Mouse (Mus musculus): ENCODE data around the gene Gm9964. TPM values are rescaled to one million over a fixed set of nuclear protein-coding genes. Genes with fewer than 3 reads are reported as not detected.
A peak's percentile ranks its signal among the peaks of the same experiment; 100 is the strongest.
"Not testable (repeated sequence)": the region's sequence is repeated elsewhere in the genome, so short reads cannot be mapped to it uniquely, and the experiment has no call there.

The Gm9964 gene
- polyA plus RNA-seq, 1 experiment from 2014 or later = 0.21 TPM

DNA sequence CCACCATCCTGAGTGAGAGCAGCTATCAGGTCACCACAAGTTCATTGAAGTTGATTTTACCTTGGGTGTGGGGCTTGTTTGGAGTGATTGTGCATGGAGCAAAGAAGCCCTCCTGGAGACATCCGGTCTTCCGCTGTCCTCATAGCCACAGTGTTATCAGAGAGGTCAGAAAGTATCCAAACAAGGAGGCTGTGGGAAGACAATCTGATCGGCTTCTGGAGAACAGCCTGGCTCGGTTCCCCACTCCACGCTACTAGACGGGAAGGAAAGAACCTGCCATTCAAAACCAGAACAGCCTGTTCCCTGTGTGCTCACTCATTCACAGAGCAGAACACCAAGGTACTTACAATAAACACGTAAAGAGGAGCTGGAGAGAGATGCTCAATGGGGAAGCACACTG lies 23.1 kb upstream of the Gm9964 start:
- no peaks in the 10 kb centered on the region for H3K9me3 ChIP-seq
- no peak for ATAC-seq (ENCODE audit: borderline replicate concordance, extremely low read depth, low FRiP score, low TSS enrichment)
- no peak overlapping the region for H3K27ac ChIP-seq
- 22% methylated on average over 7 of the region's 7 CpGs for WGBS
- no peak overlapping the region for H3K4me3 ChIP-seq
- 0 out of 2 replicates have a peak, but pooled peaks cover 4% of the 10 kb centered on the region for H3K4me1 ChIP-seq
- no peak overlapping the region for H3K9ac ChIP-seq
- no peaks in the 10 kb centered on the region for H3K27me3 ChIP-seq
- no peak overlapping the region for H3K4me2 ChIP-seq
- H3K36me3 ChIP-seq = no peaks in the 10 kb centered on the region

DNA sequence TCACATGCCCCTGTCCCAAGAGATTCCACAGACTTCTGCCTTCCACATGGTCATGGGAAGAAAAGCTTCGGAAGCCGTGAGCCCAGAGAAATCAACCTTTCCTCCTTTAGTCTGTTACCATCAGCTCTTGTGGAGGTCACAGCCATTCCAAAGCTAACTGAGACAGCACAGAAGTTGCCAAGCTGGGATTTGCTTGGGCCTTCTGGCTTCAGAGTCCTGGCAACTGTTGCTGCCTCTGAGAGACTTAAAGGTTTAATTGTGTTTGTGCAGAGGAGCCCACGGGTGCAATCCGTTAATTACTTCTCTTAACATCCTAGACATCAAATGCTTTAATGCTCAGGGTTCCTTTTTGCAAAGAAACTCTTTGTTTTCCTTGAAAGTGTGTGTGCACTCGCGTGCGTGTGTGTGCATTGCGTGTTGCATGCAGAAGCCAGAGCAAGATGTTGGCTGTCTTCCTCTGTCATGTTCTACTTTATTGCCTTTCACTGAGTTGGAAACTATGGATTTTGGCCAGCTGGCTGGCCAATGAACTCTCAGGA lies 20.2 kb upstream of the Gm9964 start:
- Histone ChIP-seq H3K9ac (no peak overlapping the region), H3K27me3 (no peaks in the 10 kb centered on the region), H3K4me2 (no peak overlapping the region), H3K27ac (no peak overlapping the region), H3K36me3 (no peaks in the 10 kb centered on the region), H3K4me1 (0 out of 2 replicates have a peak, but pooled peaks cover 4% of the 10 kb centered on the region), H3K9me3 (no peaks in the 10 kb centered on the region), H3K4me3 (no peak overlapping the region)
- WGBS = 84% methylated on average over 8 of the region's 8 CpGs
- no peak for ATAC-seq (ENCODE audit: borderline replicate concordance, extremely low read depth, low FRiP score, low TSS enrichment)

DNA sequence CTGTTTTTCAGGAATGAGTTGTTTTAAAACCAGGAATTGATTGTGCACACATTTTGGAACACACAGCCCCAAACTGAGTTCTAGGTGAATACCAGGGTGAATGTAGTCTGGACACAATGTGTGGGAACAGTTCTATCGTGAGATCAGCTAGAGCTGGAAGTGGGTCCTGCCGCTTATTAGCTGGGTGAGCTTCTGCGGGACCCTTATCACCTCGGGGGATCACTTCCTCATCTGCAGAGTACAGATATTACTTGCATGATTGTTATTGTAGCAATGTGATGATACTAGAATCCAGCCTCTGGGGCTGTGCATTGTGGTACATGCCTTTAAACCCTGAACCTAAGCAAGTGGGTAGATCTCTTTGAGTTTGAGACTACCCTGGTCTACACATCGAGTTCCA lies 13.8 kb upstream of the Gm9964 start:
- 65% methylated on average over 5 of the region's 5 CpGs for WGBS
- H3K36me3 ChIP-seq = no peaks in the 10 kb centered on the region
- ATAC-seq (ENCODE audit: borderline replicate concordance, extremely low read depth, low FRiP score, low TSS enrichment) = no peak
- H3K27ac ChIP-seq = no peak overlapping the region
- no peaks in the 10 kb centered on the region for H3K27me3 ChIP-seq
- H3K9me3 ChIP-seq = no peaks in the 10 kb centered on the region
- H3K4me2 ChIP-seq = no peak overlapping the region
- H3K4me3 ChIP-seq = no peak overlapping the region
- no peak overlapping the region for H3K9ac ChIP-seq
- H3K4me1 ChIP-seq = peaks cover 31% of the 10 kb centered on the region

DNA sequence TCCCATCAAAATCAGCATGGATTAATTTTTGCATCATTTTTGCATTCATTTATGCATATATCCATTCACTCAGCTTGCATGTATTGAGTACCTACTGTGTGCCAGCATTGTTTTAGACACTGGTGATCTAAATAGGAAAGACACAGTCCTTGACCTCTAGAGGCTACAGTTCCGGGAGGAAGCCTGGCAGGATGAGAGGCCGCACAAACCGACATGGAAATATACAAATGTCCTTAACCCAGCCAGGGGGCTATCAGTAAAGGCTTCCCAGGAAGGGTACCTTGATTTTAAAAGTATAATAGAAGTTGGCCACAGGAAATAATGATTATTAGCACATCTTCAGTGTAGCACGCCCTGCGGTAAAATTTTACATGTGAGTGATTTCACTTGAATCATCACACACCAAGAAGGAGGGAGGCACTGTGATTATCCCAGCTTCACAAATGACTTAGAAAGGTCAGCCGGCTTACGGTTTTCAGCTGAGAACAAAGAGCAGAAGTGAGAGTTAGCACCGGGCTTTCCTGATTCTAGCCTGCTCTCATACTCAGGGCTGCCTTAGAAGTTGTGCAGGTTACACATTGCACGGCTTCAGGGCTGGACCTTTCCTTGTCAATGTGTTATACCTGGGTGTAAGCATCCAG lies 11.0 kb upstream of the Gm9964 start:
- Histone ChIP-seq H3K36me3 (no peaks in the 10 kb centered on the region), H3K4me3 (no peak overlapping the region), H3K27ac (peak overlapping the region; percentile 89), H3K27me3 (no peaks in the 10 kb centered on the region), H3K4me1 (peaks cover 31% of the 10 kb centered on the region), H3K4me2 (peak overlapping the region; percentile 19; the same call in 1 of the 2 replicates), H3K9ac (no peak overlapping the region), H3K9me3 (no peaks in the 10 kb centered on the region)
- WGBS = 37% methylated on average over 9 of the region's 9 CpGs
- no peak for ATAC-seq (ENCODE audit: borderline replicate concordance, extremely low read depth, low FRiP score, low TSS enrichment)

DNA sequence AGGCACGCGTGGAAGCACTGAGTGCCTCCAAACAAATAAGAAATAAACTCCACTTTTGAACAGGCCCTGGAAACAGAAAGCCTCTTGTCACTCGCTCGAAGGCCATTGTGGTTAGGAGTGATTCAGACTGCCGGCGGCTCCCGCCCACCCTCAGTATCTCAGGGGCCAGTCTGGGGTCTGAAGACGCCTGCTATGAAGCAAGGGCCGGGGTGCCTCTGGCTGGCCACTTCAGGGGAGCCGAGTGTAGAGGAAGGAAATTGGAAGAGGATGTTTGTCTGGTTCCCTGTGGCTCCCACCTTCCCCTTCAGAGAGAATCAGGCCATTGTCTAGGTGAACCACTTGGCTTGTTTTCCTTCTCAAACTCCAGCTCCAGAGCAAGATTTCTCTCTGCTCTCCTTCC lies 10.3 kb upstream of the Gm9964 start:
- Histone ChIP-seq H3K36me3 (no peaks in the 10 kb centered on the region), H3K4me2 (peak overlapping the region; percentile 19), H3K9me3 (no peaks in the 10 kb centered on the region), H3K27me3 (no peaks in the 10 kb centered on the region), H3K4me3 (no peak overlapping the region), H3K27ac (peak overlapping the region; percentile 89), H3K9ac (no peak overlapping the region), H3K4me1 (peaks cover 31% of the 10 kb centered on the region)
- ATAC-seq (ENCODE audit: borderline replicate concordance, extremely low read depth, low FRiP score, low TSS enrichment) = peak; percentile 77
- 12% methylated on average over 10 of the region's 10 CpGs for WGBS

DNA sequence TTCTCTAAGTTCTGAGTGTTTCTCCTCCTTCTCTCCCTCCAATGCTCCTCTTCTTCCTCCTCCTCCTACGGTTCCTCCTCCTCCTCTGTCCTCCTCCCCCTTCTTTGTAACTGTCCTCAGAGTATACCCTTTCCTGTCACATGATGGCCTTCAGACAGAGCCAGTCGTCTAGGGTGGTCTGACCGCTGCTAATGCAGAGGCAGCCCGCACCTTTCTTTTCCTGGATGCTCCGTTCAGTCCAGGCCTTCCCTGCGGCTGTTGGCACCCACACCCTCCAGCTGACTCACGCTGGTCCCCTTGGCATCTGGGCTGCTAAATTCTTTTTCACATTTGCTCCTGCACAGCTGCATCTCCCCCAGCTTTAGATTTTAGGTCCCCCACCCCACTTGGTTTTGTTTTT lies 9.8 kb upstream of the Gm9964 start:
- Histone ChIP-seq H3K9me3 (no peaks in the 10 kb centered on the region), H3K27me3 (no peaks in the 10 kb centered on the region), H3K9ac (no peak overlapping the region), H3K4me3 (no peak overlapping the region), H3K27ac (peak overlapping the region; percentile 89), H3K36me3 (no peaks in the 10 kb centered on the region), H3K4me1 (peaks cover 31% of the 10 kb centered on the region), H3K4me2 (peak overlapping the region; percentile 19)
- 13% methylated on average over 7 of the region's 7 CpGs for WGBS
- peak; percentile 75 for ATAC-seq (ENCODE audit: borderline replicate concordance, extremely low read depth, low FRiP score, low TSS enrichment)

DNA sequence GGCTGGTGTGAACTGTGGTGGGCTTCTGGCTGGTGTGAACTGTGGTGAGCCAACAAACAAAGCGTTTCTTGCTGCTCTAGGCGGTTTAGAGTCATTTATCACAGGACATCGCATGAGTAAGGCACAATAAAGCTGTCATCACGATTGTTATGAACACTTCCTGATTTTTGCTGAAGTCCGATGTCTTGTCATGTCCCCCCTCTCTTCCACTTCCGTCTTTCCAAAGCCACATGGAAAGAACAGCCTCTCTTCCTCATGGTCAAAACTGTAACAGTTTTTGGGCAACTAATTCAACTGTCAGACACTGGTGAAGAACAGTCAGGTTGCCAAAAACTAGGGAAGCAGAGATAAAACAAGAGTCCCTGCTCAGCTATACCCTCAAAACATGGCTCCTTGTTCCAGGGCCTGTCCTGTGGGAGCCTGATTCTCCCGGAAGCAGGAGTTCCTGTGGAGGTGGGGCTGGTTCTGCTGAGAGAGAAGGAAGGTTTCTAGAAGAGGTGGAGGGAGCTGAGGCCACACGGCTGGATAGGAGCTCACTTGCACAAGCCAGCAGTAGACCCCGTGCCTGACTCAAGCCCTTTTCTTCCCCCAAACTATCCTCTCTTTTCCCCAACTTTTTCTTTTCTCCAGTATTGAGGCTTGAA lies 9.1 kb upstream of the Gm9964 start:
- H3K4me3 ChIP-seq = no peak overlapping the region
- peak overlapping the region; percentile 89 for H3K27ac ChIP-seq
- ATAC-seq (ENCODE audit: borderline replicate concordance, extremely low read depth, low FRiP score, low TSS enrichment) = no peak
- H3K36me3 ChIP-seq = no peaks in the 10 kb centered on the region
- H3K9ac ChIP-seq = no peak overlapping the region
- H3K27me3 ChIP-seq = no peaks in the 10 kb centered on the region
- WGBS = 32% methylated on average over 9 of the region's 9 CpGs
- H3K9me3 ChIP-seq = no peaks in the 10 kb centered on the region
- peaks cover 31% of the 10 kb centered on the region for H3K4me1 ChIP-seq
- H3K4me2 ChIP-seq = no peak overlapping the region

DNA sequence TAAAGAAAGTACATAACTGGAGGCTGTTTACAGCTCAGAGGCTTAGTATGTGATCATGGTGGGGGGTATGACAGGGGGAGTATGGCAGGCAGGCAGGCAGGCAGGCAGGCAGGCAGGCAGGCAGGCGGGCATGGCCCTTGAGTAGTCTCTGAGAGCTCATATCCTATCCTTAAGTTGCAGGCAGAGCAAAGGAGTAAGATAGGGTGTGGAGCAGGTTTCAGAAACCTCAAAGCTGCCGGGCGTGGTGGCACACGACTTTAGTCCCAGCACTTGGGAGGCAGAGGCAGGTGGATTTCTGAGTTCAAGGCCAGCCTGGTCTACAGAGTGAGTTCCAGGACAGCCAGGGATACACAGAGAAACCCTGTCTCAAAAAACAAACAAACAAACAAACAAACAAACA lies 7.5 kb upstream of the Gm9964 start:
- H3K4me1 ChIP-seq = peaks cover 31% of the 10 kb centered on the region
- ATAC-seq (ENCODE audit: borderline replicate concordance, extremely low read depth, low FRiP score, low TSS enrichment); H3K4me3 ChIP-seq; H3K4me2 ChIP-seq; H3K36me3 ChIP-seq; H3K9ac ChIP-seq; H3K27ac ChIP-seq; H3K9me3 ChIP-seq; H3K27me3 ChIP-seq: not testable (repeated sequence)
- 82% methylated on average over 4 of the region's 4 CpGs for WGBS

DNA sequence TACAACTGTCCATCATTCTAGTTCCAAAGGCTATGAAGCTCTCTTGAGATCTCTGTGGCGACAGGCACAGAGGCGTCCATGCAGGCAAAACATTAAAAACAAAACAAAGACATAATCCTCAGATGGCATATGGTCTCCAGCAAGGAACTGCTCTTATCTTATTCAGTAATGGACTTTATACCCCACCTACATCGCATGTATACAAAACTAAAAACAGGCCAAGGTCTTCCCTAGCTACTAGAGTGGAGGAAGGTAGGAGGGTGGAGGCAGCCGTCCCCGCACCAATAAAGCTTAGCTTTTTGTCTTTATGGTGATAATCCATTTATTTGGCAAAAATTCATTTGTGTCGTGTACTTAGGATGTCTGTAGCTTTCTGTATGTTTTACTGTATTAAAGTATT lies 6.4 kb upstream of the Gm9964 start:
- H3K36me3 ChIP-seq = no peaks in the 10 kb centered on the region
- ATAC-seq (ENCODE audit: borderline replicate concordance, extremely low read depth, low FRiP score, low TSS enrichment) = no peak

DNA sequence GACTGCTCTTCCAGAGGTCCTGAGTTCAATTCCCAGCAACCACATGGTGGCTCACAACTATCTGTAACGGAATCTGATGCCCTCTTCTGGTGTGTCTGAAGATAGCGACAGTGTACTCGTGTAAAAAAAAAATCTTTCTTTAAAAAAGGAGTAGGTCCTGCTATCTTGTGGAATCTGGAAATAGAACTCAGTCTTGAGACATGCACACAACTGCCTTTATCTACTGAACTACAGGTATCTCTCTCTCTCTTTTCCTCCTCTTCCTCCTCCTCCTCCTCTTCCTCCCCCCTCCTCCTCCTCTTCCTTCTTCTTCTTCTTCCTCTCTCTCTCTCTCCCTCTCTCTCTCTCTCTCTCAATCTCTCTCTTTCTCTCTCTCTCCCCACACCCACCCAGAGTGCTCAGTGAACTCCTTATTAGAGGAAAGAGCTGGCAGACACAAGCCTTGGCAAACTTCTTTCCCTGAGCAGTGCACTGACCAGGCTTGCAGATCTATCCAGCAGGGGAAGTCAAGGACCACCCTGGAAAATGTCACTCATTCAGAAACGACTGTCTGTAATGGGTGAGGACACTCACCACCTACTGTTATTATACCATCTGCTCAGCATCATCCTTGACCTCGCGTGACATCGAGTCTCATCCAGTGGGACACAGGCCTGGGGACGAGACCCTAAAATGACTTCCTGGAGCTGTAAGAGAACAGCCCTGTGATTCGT lies 3.2 kb upstream of the Gm9964 start:
- 74% methylated on average over 9 of the region's 9 CpGs for WGBS
- Histone ChIP-seq H3K4me2 (no peak overlapping the region), H3K27me3 (no peaks in the 10 kb centered on the region), H3K27ac (no peak overlapping the region), H3K4me3 (no peak overlapping the region), H3K4me1 (no peaks in the 10 kb centered on the region), H3K36me3 (no peaks in the 10 kb centered on the region), H3K9ac (no peak overlapping the region), H3K9me3 (no peaks in the 10 kb centered on the region)
- no peak for ATAC-seq (ENCODE audit: borderline replicate concordance, extremely low read depth, low FRiP score, low TSS enrichment)

More for the DNA sequence above, 6.4 kb upstream of the Gm9964 start:
- H3K9ac ChIP-seq = no peak overlapping the region
- H3K4me1 ChIP-seq = peaks cover 27% of the 10 kb centered on the region
- no peaks in the 10 kb centered on the region for H3K27me3 ChIP-seq
- H3K4me2 ChIP-seq = no peak overlapping the region
- no peak overlapping the region for H3K27ac ChIP-seq
- WGBS = 73% methylated on average over 6 of the region's 6 CpGs
- no peaks in the 10 kb centered on the region for H3K9me3 ChIP-seq
- H3K4me3 ChIP-seq = no peak overlapping the region

DNA sequence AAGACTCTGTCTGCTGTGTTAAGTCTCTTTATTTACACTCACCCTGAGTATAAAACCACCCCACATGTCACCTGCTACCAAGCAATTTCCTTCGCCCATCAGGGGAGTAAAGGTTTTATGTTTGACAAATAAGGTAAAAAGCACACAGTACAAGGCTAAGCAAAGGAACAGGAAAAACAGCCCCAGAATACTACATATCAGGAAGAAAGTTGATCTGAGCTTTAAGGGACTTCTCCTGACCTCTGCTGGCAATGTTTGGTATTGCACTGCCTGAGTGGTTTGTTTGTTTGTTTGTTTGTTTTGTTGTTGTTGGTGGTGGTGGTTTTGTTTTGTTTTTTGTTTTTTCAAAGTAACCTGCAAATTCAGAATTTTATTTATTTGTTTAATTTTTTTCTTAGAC lies 539 bp downstream of the Gm9964 start:
- Histone ChIP-seq H3K4me3 (no peak overlapping the region), H3K27me3 (no peaks in the 10 kb centered on the region), H3K36me3 (no peaks in the 10 kb centered on the region), H3K4me2 (no peak overlapping the region), H3K27ac (no peak overlapping the region), H3K9ac (no peak overlapping the region), H3K4me1 (no peaks in the 10 kb centered on the region), H3K9me3 (no peaks in the 10 kb centered on the region)
- WGBS = 33% methylated on average over 1 of the region's 1 CpGs
- no peak for ATAC-seq (ENCODE audit: borderline replicate concordance, extremely low read depth, low FRiP score, low TSS enrichment)

DNA sequence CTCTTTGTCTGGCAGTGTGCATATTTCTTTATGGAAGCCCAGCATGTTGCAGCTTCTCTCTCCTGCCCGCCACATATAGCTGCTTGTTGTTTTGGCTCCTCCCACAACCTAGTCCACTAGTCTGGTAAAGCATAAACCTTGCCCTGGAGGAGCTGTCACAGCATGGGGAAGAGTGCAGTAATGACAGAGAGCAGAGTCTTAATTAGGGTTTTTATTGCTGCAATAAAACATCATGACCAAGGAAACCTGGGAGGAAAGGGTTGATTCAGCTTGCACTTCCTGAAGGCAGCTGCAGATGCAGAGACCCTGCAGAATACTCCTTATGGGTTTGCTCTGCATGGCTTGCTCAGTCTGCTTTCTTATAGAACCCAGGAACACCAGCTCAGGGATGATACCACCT lies 2.7 kb downstream of the Gm9964 start:
- no peak overlapping the region for H3K27ac ChIP-seq
- H3K4me1 ChIP-seq = peaks cover 8% of the 10 kb centered on the region; the same call in 1 of the 2 replicates
- H3K4me2 ChIP-seq = no peak overlapping the region
- H3K27me3 ChIP-seq = no peaks in the 10 kb centered on the region
- 52% methylated on average over 1 of the region's 1 CpGs for WGBS
- no peaks in the 10 kb centered on the region for H3K36me3 ChIP-seq
- no peak for ATAC-seq (ENCODE audit: borderline replicate concordance, extremely low read depth, low FRiP score, low TSS enrichment)
- H3K9me3 ChIP-seq = no peaks in the 10 kb centered on the region
- H3K4me3 ChIP-seq = no peak overlapping the region
- no peak overlapping the region for H3K9ac ChIP-seq

All from lung, embryonic 15.5 days (tissue).